Mouse (Mus musculus) MEL (cell line): ENCODE measurements around the gene Syt9.

ENCODE experiments used
- BHLHE40 ChIP-seq: IDR thresholded peaks from 2 replicates; pipeline ENCODE4 v1.6.1; 2012; ENCODE audit warnings: low read depth, mild to moderate bottlenecking, inconsistent platforms, low read length, improper control_type of control experiment, borderline replicate concordance
- CTCF ChIP-seq, 3 experiments: IDR thresholded peaks in 2 of 3; conservative IDR thresholded peaks in 1 of 3; 2 replicates each; pipeline ENCODE4 v1.5.1; 2011 to 2012; ENCODE audit warnings: low read length in 3 of 3, low read depth in 2 of 3, mild to moderate bottlenecking in 2 of 3, improper control_type of control experiment in 1 of 3, inconsistent platforms in 1 of 3, mixed read lengths in 1 of 3, moderate library complexity in 1 of 3; ENCODE audit not compliant: control insufficient read depth in 1 of 3, insufficient read depth in 1 of 3, poor library complexity in 1 of 3, severe bottlenecking in 1 of 3
- GATA1 ChIP-seq: IDR thresholded peaks from 2 replicates; pipeline ENCODE4 v1.6.1; 2011; ENCODE audit warnings: low read depth, low read length, improper control_type of control experiment
- MYC ChIP-seq: IDR thresholded peaks from 2 replicates; pipeline ENCODE4 v1.6.1; 2011; ENCODE audit warnings: low read depth, mild to moderate bottlenecking, low read length, improper control_type of control experiment, moderate library complexity
- NRF1 ChIP-seq: IDR thresholded peaks from 2 replicates; pipeline ENCODE4 v1.6.1; 2014; ENCODE audit warnings: low read depth, mild to moderate bottlenecking, inconsistent platforms, low read length, improper control_type of control experiment, moderate library complexity; ENCODE audit not compliant: poor library complexity, insufficient read depth, severe bottlenecking
- POLR2A ChIP-seq, 2 experiments: IDR thresholded peaks; 2 replicates each; pipeline ENCODE4 v1.6.1; 2011 to 2012; ENCODE audit warnings: low read length in 2 of 2, mild to moderate bottlenecking in 2 of 2, control low read depth in 1 of 2, improper control_type of control experiment in 1 of 2, low read depth in 1 of 2, moderate library complexity in 1 of 2; ENCODE audit not compliant: control insufficient read depth in 1 of 2, insufficient read depth in 1 of 2, poor library complexity in 1 of 2
- TCF12 ChIP-seq: IDR thresholded peaks from 2 replicates; pipeline ENCODE4 v1.6.1; 2014; ENCODE audit warnings: low read depth, mild to moderate bottlenecking, inconsistent platforms, low read length, improper control_type of control experiment, moderate library complexity
- USF1 ChIP-seq: IDR thresholded peaks from 2 replicates; pipeline ENCODE4 v1.6.1; 2014; ENCODE audit warnings: low read depth, mild to moderate bottlenecking, inconsistent platforms, low read length, improper control_type of control experiment, moderate library complexity

GRCm38 (mm10) chr7:107553461-107553860 is 182.9 kb downstream of the Syt9 start:
- TF ChIP-seq BHLHE40 (no peak), POLR2A (IDR thresholded peaks at IDR 0.05; ENCODE audit: control insufficient read depth in 1 of 2, insufficient read depth in 1 of 2, low read depth in 1 of 2, low read length in 2 of 2, poor library complexity in 1 of 2) (no peak), CTCF (IDR thresholded peaks at IDR 0.05 in 2 of 3, conservative IDR thresholded peaks at IDR 0.05 in 1 of 3; ENCODE audit: control insufficient read depth in 1 of 3, insufficient read depth in 1 of 3, low read depth in 2 of 3, low read length in 3 of 3, poor library complexity in 1 of 3, severe bottlenecking in 1 of 3) (no peak), MYC (no peak), TCF12 (no peak), GATA1 (no peak), USF1 (no peak), NRF1 (no peak)
